Mouse (Mus musculus) heart, postnatal 0 days (tissue): ENCODE data around the gene Gm28308.

Experiments
- CTCF ChIP-seq: IDR thresholded peaks from 2 replicates; pipeline ENCODE4 v1.5.1; 2016; ENCODE audit warnings: antibody characterized with exemption, control low read depth, low read depth
- EP300 ChIP-seq: IDR thresholded peaks from 2 replicates; pipeline ENCODE4 v1.6.1; 2016; ENCODE audit warnings: antibody characterized with exemption, low read depth

DNA sequence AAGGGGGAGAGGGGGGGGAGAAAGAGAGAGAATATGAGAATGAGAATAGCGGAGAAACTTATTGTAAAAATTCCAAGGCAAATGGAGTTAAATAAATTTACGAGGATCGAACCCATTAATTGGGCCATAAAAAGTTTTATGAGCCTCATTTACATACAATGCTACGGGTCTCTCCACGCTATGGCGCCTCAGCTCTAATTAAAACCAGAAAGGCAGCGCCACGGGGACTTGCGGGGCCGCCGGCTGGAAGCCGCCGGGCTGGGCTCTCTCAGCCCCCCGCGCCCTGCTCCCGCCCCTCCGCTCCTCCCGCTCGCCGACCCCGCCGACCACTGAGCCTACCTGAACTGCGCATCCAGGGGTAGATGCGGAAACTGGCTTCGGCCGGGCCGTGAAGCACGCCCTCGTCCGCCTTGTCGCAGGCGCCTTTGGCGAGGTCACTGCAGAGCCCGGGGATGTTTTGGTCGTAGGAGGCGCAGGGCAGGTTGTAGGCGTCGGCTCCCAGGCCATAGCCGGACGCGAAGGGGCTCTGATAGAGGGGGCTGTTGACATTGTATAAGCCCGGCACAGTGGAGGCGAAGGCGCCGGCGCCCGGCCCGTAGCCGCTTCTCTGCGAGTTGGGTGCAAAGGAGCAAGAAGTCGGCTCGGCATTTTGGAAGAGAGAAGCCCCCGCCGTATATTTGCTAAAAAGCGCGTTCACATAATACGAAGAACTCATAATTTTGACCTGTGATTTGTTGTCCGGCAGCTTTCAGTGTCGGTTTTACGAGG, 3.7 kb upstream of the Gm28308 start:
- TF ChIP-seq CTCF (no peak), EP300 (no peak)
